Mouse (Mus musculus): ENCODE measurements around the gene Tmcc1. TPM values are rescaled to one million over a fixed set of nuclear protein-coding genes. Genes with fewer than 3 reads are reported as not detected.
A peak's percentile ranks its signal among the peaks of the same experiment; 100 is the strongest.

Tmcc1 gene
- polyA plus RNA-seq, 1 experiment = 24.4 TPM

- H3K4me3 ChIP-seq (ENCODE audit: control insufficient read depth, insufficient read depth, low read length) = no peak overlapping the region
- TF ChIP-seq POLR2A (IDR thresholded peaks at IDR 0.05; ENCODE audit: control insufficient read depth, extremely low read depth, insufficient read depth, low read length, poor library complexity) (no peak), CTCF (IDR thresholded peaks at IDR 0.05; ENCODE audit: borderline replicate concordance, control insufficient read depth, extremely low read depth, insufficient read depth, low read length, poor library complexity) (no peak)
These were observed 162.2 kb downstream of the Tmcc1 start for GRCm38 (mm10) chr6:116031052-116031451.

DNA sequence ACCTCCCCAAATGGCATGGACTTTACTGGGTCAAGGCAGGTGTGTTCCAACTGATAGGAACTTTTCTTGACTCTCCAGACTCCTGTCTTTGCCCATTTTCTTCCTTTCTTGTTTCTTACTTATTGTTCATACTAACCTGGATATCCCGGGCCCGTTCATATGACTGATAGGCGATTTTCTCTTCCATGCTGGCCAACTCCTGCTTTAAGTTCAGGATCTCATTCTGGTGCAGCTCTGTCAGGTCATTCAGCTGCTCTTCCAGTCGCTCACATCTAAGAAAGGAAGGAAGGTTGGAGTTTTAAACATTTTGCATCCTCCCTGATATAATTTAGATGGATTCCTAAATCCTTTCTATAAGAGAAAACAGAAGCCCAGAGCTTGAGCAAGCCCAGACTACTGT is 168.6 kb downstream of the Tmcc1 start:
- DNase-seq = no peak
- Histone ChIP-seq H3K27ac (ENCODE audit: control insufficient read depth, insufficient read depth, low read length) (no peak overlapping the region), H3K4me1 (replicated peaks; ENCODE audit: control insufficient read depth, insufficient read depth, low read length) (no peaks in the 10 kb centered on the region), H3K27me3 (ENCODE audit: control insufficient read depth, insufficient read depth, low read length) (no peaks in the 10 kb centered on the region), H3K4me3 (ENCODE audit: control insufficient read depth, insufficient read depth, low read length) (no peak overlapping the region), H3K36me3 (ENCODE audit: control insufficient read depth, insufficient read depth, low read length) (peaks cover 11% of the 10 kb centered on the region)
- 92% methylated on average over 4 of the region's 4 CpGs for WGBS
- TF ChIP-seq CTCF (IDR thresholded peaks at IDR 0.05; ENCODE audit: borderline replicate concordance, control insufficient read depth, extremely low read depth, insufficient read depth, low read length, poor library complexity) = no peak
- no peak for TF ChIP-seq POLR2A (IDR thresholded peaks at IDR 0.05; ENCODE audit: control insufficient read depth, extremely low read depth, insufficient read depth, low read length, poor library complexity)

More at GRCm38 (mm10) chr6:116031052-116031451, 162.2 kb downstream of the Tmcc1 start:
- no peak for DNase-seq
- Histone ChIP-seq H3K27ac (ENCODE audit: control insufficient read depth, insufficient read depth, low read length) (no peak overlapping the region), H3K36me3 (ENCODE audit: control insufficient read depth, insufficient read depth, low read length) (no peaks in the 10 kb centered on the region), H3K27me3 (ENCODE audit: control insufficient read depth, insufficient read depth, low read length) (no peaks in the 10 kb centered on the region), H3K4me1 (replicated peaks; ENCODE audit: control insufficient read depth, insufficient read depth, low read length) (no peaks in the 10 kb centered on the region)
- 95% methylated on average over 5 of the region's 5 CpGs for WGBS

- TF ChIP-seq CTCF (IDR thresholded peaks at IDR 0.05; ENCODE audit: borderline replicate concordance, control insufficient read depth, extremely low read depth, insufficient read depth, low read length, poor library complexity) = no peak
- TF ChIP-seq POLR2A (IDR thresholded peaks at IDR 0.05; ENCODE audit: control insufficient read depth, extremely low read depth, insufficient read depth, low read length, poor library complexity) = no peak
- WGBS = 88% methylated on average over 9 of the region's 9 CpGs
- no peaks in the 10 kb centered on the region for H3K4me1 ChIP-seq (replicated peaks; ENCODE audit: control insufficient read depth, insufficient read depth, low read length)
- no peak for DNase-seq
- H3K27me3 ChIP-seq (ENCODE audit: control insufficient read depth, insufficient read depth, low read length) = no peaks in the 10 kb centered on the region
- H3K4me3 ChIP-seq (ENCODE audit: control insufficient read depth, insufficient read depth, low read length) = no peak overlapping the region
- H3K27ac ChIP-seq (ENCODE audit: control insufficient read depth, insufficient read depth, low read length) = no peak overlapping the region
- peaks cover 11% of the 10 kb centered on the region for H3K36me3 ChIP-seq (ENCODE audit: control insufficient read depth, insufficient read depth, low read length)
These were observed 171.3 kb downstream of the Tmcc1 start for GRCm38 (mm10) chr6:116021961-116022485.

DNA sequence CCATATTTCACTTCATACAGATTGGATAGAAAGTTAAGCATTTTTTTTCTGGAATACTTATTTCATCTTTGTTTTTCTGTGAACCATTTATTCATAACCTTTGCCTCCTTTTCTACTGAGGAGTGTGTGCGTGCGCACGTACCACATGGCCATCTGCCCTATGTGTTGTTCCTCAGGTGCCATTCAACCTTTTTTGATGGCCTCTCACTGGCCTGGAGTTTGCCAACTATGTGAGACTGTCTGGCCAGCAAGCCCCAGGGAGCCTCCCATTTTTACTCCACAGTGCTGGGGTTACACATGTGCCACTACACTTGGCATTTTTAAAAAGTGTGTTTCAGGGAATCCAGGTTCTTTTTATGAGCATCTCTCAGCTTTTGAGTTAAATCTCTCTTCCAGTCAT is 177.4 kb downstream of the Tmcc1 start:
- DNase-seq = no peak
- Histone ChIP-seq H3K4me3 (ENCODE audit: control insufficient read depth, insufficient read depth, low read length) (no peak overlapping the region), H3K27me3 (ENCODE audit: control insufficient read depth, insufficient read depth, low read length) (no peaks in the 10 kb centered on the region), H3K4me1 (replicated peaks; ENCODE audit: control insufficient read depth, insufficient read depth, low read length) (0 out of 2 replicates have a peak, but pooled peaks cover 2% of the 10 kb centered on the region), H3K27ac (ENCODE audit: control insufficient read depth, insufficient read depth, low read length) (no peak overlapping the region), H3K36me3 (ENCODE audit: control insufficient read depth, insufficient read depth, low read length) (no peaks in the 10 kb centered on the region)
- 98% methylated on average over 3 of the region's 3 CpGs for WGBS
- TF ChIP-seq CTCF (IDR thresholded peaks at IDR 0.05; ENCODE audit: borderline replicate concordance, control insufficient read depth, extremely low read depth, insufficient read depth, low read length, poor library complexity) = no peak

DNA sequence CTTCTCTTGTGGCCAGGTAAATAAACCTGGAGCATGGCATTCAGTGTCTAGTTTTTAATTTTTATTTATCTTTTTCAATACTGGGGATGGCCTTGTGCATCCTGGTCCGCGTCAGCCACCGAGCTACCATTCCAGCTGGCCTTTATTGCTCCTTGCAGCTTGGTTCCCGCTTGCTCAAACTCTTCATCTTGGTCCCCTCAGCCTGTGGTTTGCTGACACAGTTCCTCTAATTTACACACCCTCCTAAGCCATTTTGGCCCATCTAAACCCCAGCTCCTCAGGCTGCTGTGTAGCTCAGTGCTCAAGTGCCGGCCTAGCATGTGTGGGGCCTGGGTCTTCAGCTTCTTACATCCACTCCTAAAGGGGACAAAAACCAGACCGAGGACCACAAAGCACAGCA is 179.2 kb downstream of the Tmcc1 start:
- Histone ChIP-seq H3K36me3 (ENCODE audit: control insufficient read depth, insufficient read depth, low read length) (no peaks in the 10 kb centered on the region), H3K27me3 (ENCODE audit: control insufficient read depth, insufficient read depth, low read length) (no peaks in the 10 kb centered on the region), H3K4me1 (replicated peaks; ENCODE audit: control insufficient read depth, insufficient read depth, low read length) (0 out of 2 replicates have a peak, but pooled peaks cover 2% of the 10 kb centered on the region), H3K27ac (ENCODE audit: control insufficient read depth, insufficient read depth, low read length) (no peak overlapping the region), H3K4me3 (ENCODE audit: control insufficient read depth, insufficient read depth, low read length) (no peak overlapping the region)
- TF ChIP-seq POLR2A (IDR thresholded peaks at IDR 0.05; ENCODE audit: control insufficient read depth, extremely low read depth, insufficient read depth, low read length, poor library complexity) = no peak
- no peak for TF ChIP-seq CTCF (IDR thresholded peaks at IDR 0.05; ENCODE audit: borderline replicate concordance, control insufficient read depth, extremely low read depth, insufficient read depth, low read length, poor library complexity)
- DNase-seq = no peak
- WGBS = 90% methylated on average over 6 of the region's 6 CpGs

DNA sequence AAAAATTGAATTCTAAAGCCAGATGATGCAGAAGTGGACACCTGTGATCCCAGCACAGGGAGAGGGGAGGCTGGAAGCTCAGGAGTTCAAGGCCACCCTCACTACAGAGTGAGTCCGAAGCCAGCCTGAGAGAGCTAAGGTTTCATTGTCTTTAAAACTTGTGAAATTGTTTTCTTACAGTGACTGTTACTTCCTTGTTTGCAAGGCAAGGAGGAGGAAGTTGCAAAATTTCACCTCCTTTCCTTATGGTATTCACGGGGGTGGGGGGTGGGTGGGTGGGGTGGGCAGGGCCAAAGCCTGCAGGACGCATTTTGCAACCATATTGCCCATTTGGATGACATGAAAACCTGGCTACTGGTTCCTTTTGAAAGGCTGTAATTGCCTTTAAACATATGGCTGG is 179.6 kb downstream of the Tmcc1 start:
- no peak overlapping the region for H3K4me3 ChIP-seq (ENCODE audit: control insufficient read depth, insufficient read depth, low read length)
- H3K27me3 ChIP-seq (ENCODE audit: control insufficient read depth, insufficient read depth, low read length) = no peaks in the 10 kb centered on the region
- 0 out of 2 replicates have a peak, but pooled peaks cover 2% of the 10 kb centered on the region for H3K4me1 ChIP-seq (replicated peaks; ENCODE audit: control insufficient read depth, insufficient read depth, low read length)
- 48% methylated on average over 3 of the region's 3 CpGs for WGBS
- no peak overlapping the region for H3K27ac ChIP-seq (ENCODE audit: control insufficient read depth, insufficient read depth, low read length)
- H3K36me3 ChIP-seq (ENCODE audit: control insufficient read depth, insufficient read depth, low read length) = no peaks in the 10 kb centered on the region
- TF ChIP-seq POLR2A (IDR thresholded peaks at IDR 0.05; ENCODE audit: control insufficient read depth, extremely low read depth, insufficient read depth, low read length, poor library complexity) = no peak
- no peak for TF ChIP-seq CTCF (IDR thresholded peaks at IDR 0.05; ENCODE audit: borderline replicate concordance, control insufficient read depth, extremely low read depth, insufficient read depth, low read length, poor library complexity)
- no peak for DNase-seq

GRCm38 (mm10) chr6:116010541-116010940 is 182.7 kb downstream of the Tmcc1 start:
- Histone ChIP-seq H3K4me3 (ENCODE audit: control insufficient read depth, insufficient read depth, low read length) (no peak overlapping the region), H3K36me3 (ENCODE audit: control insufficient read depth, insufficient read depth, low read length) (no peaks in the 10 kb centered on the region), H3K4me1 (replicated peaks; ENCODE audit: control insufficient read depth, insufficient read depth, low read length) (peaks cover 4% of the 10 kb centered on the region; the same call in 1 of the 2 replicates), H3K27me3 (ENCODE audit: control insufficient read depth, insufficient read depth, low read length) (no peaks in the 10 kb centered on the region), H3K27ac (ENCODE audit: control insufficient read depth, insufficient read depth, low read length) (no peak overlapping the region)
- 6% methylated on average over 6 of the region's 6 CpGs for WGBS
- TF ChIP-seq POLR2A (IDR thresholded peaks at IDR 0.05; ENCODE audit: control insufficient read depth, extremely low read depth, insufficient read depth, low read length, poor library complexity) = no peak
- TF ChIP-seq CTCF (IDR thresholded peaks at IDR 0.05; ENCODE audit: borderline replicate concordance, control insufficient read depth, extremely low read depth, insufficient read depth, low read length, poor library complexity) = no peak
- peak; percentile 73 for DNase-seq

Measured in thymus, adult 2 months (tissue).